Mouse (Mus musculus): ENCODE results near the gene Arsg. TPM values are rescaled to one million over a fixed set of nuclear protein-coding genes. Genes with fewer than 3 reads are reported as not detected.

The Arsg gene
- polyA plus RNA-seq, 1 experiment from 2014 or later: 5.4 TPM

- Histone ChIP-seq H3K27ac (no peak overlapping the region), H3K27me3 (no peaks in the 10 kb centered on the region), H3K9me3 (replicated peaks) (no peaks in the 10 kb centered on the region), H3K9ac (no peak overlapping the region), H3K36me3 (no peaks in the 10 kb centered on the region), H3K4me3 (replicated peaks) (no peak overlapping the region), H3K4me2 (no peak overlapping the region), H3K4me1 (peaks cover 16% of the 10 kb centered on the region)
- 88% methylated on average over 8 of the region's 8 CpGs for WGBS
- ATAC-seq (replicated peaks; ENCODE audit: low FRiP score): no peak
These were observed 29.5 kb upstream of the Arsg start for GRCm38 (mm10) chr11:109443468-109444263.

- no peak overlapping the region for H3K4me3 ChIP-seq (replicated peaks)
- no peaks in the 10 kb centered on the region for H3K36me3 ChIP-seq
- no peaks in the 10 kb centered on the region for H3K27me3 ChIP-seq
- H3K9me3 ChIP-seq (replicated peaks): no peaks in the 10 kb centered on the region
- 67% methylated on average over 7 of the region's 7 CpGs for WGBS
- ATAC-seq (replicated peaks; ENCODE audit: low FRiP score): no peak
- no peak overlapping the region for H3K4me2 ChIP-seq
- H3K9ac ChIP-seq: no peak overlapping the region
- H3K4me1 ChIP-seq: peaks cover 12% of the 10 kb centered on the region
- no peak overlapping the region for H3K27ac ChIP-seq
These were observed 28.6 kb upstream of the Arsg start for GRCm38 (mm10) chr11:109444600-109444999.

DNA sequence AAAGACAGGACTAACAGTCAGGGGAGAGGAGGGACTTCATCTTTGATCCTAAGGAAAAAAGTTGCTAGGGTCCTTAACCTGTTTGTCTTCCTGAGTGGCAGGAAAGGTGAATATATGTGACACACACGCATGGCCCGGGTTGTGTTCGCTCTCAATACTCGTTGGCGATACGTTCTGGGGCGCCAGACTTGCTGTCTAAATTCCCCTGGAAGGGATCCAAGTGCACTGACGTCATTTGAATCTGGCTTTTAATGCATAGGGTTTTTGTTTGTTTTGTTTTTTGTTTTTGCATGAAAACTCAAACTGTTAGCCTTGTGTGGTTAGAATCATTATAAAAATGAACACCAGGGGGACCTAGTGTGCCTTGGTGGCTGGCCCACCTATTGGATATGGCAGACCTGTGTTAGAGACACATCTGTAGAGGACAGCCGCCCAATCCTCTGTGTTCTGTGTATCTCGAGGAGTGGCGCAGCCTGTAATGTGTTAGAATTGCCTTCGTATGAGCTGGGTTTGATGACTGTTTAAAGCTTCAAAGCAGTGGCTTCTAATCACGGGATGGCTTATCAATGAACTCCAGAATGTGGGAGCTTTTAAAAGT, 27.6 kb upstream of the Arsg start:
- Histone ChIP-seq H3K4me3 (replicated peaks) (no peak overlapping the region), H3K9ac (no peak overlapping the region), H3K4me1 (peaks cover 4% of the 10 kb centered on the region), H3K27ac (no peak overlapping the region), H3K9me3 (replicated peaks) (no peaks in the 10 kb centered on the region), H3K27me3 (no peaks in the 10 kb centered on the region), H3K4me2 (no peak overlapping the region), H3K36me3 (no peaks in the 10 kb centered on the region)
- ATAC-seq (replicated peaks; ENCODE audit: low FRiP score): peak; percentile 67
- WGBS: 55% methylated on average over 13 of the region's 13 CpGs

GRCm38 (mm10) chr11:109451169-109451568, 22.0 kb upstream of the Arsg start:
- H3K9me3 ChIP-seq (replicated peaks): no peaks in the 10 kb centered on the region

GRCm38 (mm10) chr11:109456261-109456660, 16.9 kb upstream of the Arsg start:
- Histone ChIP-seq H3K9me3 (replicated peaks) (no peaks in the 10 kb centered on the region), H3K4me2 (no peak overlapping the region), H3K4me3 (replicated peaks) (no peak overlapping the region), H3K27ac (no peak overlapping the region), H3K36me3 (peaks cover 44% of the 10 kb centered on the region), H3K4me1 (no peaks in the 10 kb centered on the region), H3K27me3 (no peaks in the 10 kb centered on the region), H3K9ac (no peak overlapping the region)
- no peak for ATAC-seq (replicated peaks; ENCODE audit: low FRiP score)
- WGBS: 84% methylated on average over 5 of the region's 5 CpGs

More at GRCm38 (mm10) chr11:109451169-109451568, 22.0 kb upstream of the Arsg start:
- no peak for ATAC-seq (replicated peaks; ENCODE audit: low FRiP score)
- Histone ChIP-seq H3K4me3 (replicated peaks) (no peak overlapping the region), H3K27me3 (no peaks in the 10 kb centered on the region), H3K36me3 (peaks cover 25% of the 10 kb centered on the region), H3K9ac (no peak overlapping the region), H3K4me1 (no peaks in the 10 kb centered on the region), H3K27ac (no peak overlapping the region), H3K4me2 (no peak overlapping the region)
- WGBS: 86% methylated on average over 11 of the region's 11 CpGs

- H3K9ac ChIP-seq: no peak overlapping the region
- H3K36me3 ChIP-seq: peaks cover 52% of the 10 kb centered on the region
- H3K4me2 ChIP-seq: no peak overlapping the region
- H3K9me3 ChIP-seq (replicated peaks): no peaks in the 10 kb centered on the region
- H3K27ac ChIP-seq: no peak overlapping the region
- no peak for ATAC-seq (replicated peaks; ENCODE audit: low FRiP score)
- WGBS: 92% methylated on average over 11 of the region's 11 CpGs
- H3K4me1 ChIP-seq: no peaks in the 10 kb centered on the region
- no peaks in the 10 kb centered on the region for H3K27me3 ChIP-seq
- H3K4me3 ChIP-seq (replicated peaks): no peak overlapping the region
These were observed 15.0 kb upstream of the Arsg start for GRCm38 (mm10) chr11:109458165-109458564.

GRCm38 (mm10) chr11:109460586-109460985, 12.6 kb upstream of the Arsg start:
- H3K36me3 ChIP-seq: peaks cover 33% of the 10 kb centered on the region
- no peak for ATAC-seq (replicated peaks; ENCODE audit: low FRiP score)
- H3K4me1 ChIP-seq: no peaks in the 10 kb centered on the region
- H3K27me3 ChIP-seq: no peaks in the 10 kb centered on the region
- 70% methylated on average over 5 of the region's 5 CpGs for WGBS
- no peak overlapping the region for H3K4me3 ChIP-seq (replicated peaks)
- no peak overlapping the region for H3K27ac ChIP-seq
- H3K9ac ChIP-seq: no peak overlapping the region
- no peak overlapping the region for H3K4me2 ChIP-seq
- H3K9me3 ChIP-seq (replicated peaks): no peaks in the 10 kb centered on the region

DNA sequence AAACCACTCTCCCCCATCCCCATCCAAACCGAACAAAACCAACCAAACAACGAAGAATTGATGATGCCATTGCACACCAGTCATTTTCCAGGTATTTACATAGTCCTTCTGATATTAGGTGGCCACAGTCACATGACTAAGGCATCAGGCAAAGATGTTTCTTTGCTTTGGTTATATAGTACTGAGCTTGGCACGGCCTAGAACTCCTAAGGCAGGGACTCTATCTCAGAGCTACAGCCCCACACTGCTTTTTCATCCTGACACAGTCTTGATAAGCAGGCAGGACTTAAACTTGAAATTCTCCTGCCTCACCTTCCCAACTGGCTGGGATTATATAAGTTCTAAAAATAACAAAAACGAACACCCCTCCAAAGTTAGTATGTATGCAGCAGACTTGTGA, 8.1 kb upstream of the Arsg start:
- no peaks in the 10 kb centered on the region for H3K9me3 ChIP-seq (replicated peaks)
- peaks cover 14% of the 10 kb centered on the region for H3K36me3 ChIP-seq
- no peak overlapping the region for H3K4me3 ChIP-seq (replicated peaks)
- no peak overlapping the region for H3K9ac ChIP-seq
- H3K27ac ChIP-seq: no peak overlapping the region
- no peak overlapping the region for H3K4me2 ChIP-seq
- ATAC-seq (replicated peaks; ENCODE audit: low FRiP score): no peak
- WGBS: 90% methylated on average over 4 of the region's 4 CpGs
- H3K4me1 ChIP-seq: no peaks in the 10 kb centered on the region; the same call in 1 of the 2 replicates
- no peaks in the 10 kb centered on the region for H3K27me3 ChIP-seq

DNA sequence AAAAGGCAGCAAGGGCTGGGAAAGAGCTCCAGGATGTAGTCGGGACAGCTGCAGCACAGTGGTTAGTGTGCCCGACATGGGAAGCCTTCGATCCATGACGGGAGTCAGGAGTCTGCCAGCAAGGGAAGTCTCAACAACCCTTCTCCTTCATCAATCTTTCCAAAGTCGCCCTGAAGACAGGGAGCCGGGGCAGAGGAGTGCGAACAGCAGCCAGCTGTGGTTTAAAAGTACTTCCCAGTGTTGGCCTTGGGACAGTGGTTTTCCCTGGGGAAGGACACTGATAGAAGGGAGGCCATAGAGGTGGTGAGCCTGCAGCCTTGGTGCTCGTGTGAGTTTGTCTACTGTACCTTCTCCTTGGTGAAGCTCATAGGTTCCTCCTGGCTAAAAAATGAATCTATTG, 6.2 kb upstream of the Arsg start:
- H3K27ac ChIP-seq: no peak overlapping the region
- no peak for ATAC-seq (replicated peaks; ENCODE audit: low FRiP score)
- 39% methylated on average over 8 of the region's 8 CpGs for WGBS

GRCm38 (mm10) chr11:109468133-109468532, 5.0 kb upstream of the Arsg start:
- H3K9ac ChIP-seq: no peak overlapping the region
- H3K27ac ChIP-seq: no peak overlapping the region
- peaks cover 24% of the 10 kb centered on the region for H3K4me1 ChIP-seq
- 84% methylated on average over 5 of the region's 5 CpGs for WGBS
- no peaks in the 10 kb centered on the region for H3K9me3 ChIP-seq (replicated peaks)
- no peaks in the 10 kb centered on the region for H3K27me3 ChIP-seq
- no peak overlapping the region for H3K4me2 ChIP-seq
- no peak for ATAC-seq (replicated peaks; ENCODE audit: low FRiP score)
- H3K4me3 ChIP-seq (replicated peaks): no peak overlapping the region
- no peaks in the 10 kb centered on the region for H3K36me3 ChIP-seq

More for the DNA sequence above, 6.2 kb upstream of the Arsg start:
- Histone ChIP-seq H3K4me2 (no peak overlapping the region), H3K27me3 (no peaks in the 10 kb centered on the region), H3K4me3 (replicated peaks) (no peak overlapping the region), H3K9me3 (replicated peaks) (no peaks in the 10 kb centered on the region), H3K4me1 (peaks cover 18% of the 10 kb centered on the region), H3K9ac (no peak overlapping the region), H3K36me3 (peaks cover 8% of the 10 kb centered on the region)

GRCm38 (mm10) chr11:109470170-109470569, 3.0 kb upstream of the Arsg start:
- Histone ChIP-seq H3K27me3 (no peaks in the 10 kb centered on the region), H3K27ac (no peak overlapping the region), H3K4me3 (replicated peaks) (no peak overlapping the region), H3K4me2 (no peak overlapping the region), H3K36me3 (no peaks in the 10 kb centered on the region), H3K4me1 (peaks cover 31% of the 10 kb centered on the region), H3K9ac (no peak overlapping the region), H3K9me3 (replicated peaks) (no peaks in the 10 kb centered on the region)
- ATAC-seq (replicated peaks; ENCODE audit: low FRiP score): no peak
- WGBS: 49% methylated on average over 9 of the region's 9 CpGs

DNA sequence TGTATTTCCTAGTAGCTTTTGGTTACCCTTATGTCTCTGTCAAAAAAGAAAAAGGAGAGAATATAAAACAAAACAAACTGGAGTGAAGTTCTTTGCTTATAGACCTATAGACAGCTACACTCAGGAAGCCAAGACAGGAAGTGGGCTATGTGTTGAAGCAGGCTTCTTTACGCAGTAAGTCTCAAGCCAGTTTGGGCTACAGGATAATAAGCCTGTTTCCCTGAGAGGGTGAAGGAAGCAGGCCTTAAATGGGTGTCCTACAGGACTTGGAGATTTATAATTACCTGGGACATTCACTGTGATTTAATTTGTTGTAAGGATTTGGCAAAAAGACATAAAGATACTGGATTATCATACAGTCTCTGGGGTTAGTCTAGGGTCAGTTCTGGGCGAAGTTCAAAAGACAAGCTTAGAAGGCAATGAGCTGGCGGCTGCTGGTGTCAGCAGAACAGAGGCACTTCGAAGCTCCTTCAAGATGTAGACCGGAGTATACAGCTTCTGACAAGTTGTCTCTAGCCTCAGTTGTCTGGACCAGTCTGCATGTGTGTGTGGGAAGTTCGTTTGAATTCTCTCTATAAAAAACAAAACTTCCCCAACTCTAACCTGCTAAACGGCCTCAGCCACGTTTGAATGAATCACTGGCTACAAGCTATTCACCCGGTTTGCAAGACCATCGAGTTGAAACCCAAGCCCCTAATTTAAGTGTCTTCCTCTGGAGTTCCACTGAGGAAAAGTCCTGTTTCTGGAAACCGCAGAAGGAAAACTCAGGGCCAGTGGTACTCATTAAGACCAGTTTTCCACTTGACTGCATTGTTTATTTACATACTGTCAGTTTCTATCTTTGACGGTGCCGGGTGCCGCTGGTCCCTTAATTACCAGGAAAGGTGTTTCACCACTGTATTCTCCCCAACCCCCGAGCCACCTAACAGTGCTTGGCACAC, 2.0 kb upstream of the Arsg start:
- WGBS: 22% methylated on average over 15 of the region's 15 CpGs
- no peaks in the 10 kb centered on the region for H3K27me3 ChIP-seq

More for the DNA sequence above, 2.0 kb upstream of the Arsg start:
- no peaks in the 10 kb centered on the region for H3K36me3 ChIP-seq
- no peak overlapping the region for H3K27ac ChIP-seq
- H3K9me3 ChIP-seq (replicated peaks): no peaks in the 10 kb centered on the region
- ATAC-seq (replicated peaks; ENCODE audit: low FRiP score): no peak
- H3K4me2 ChIP-seq: peak overlapping the region; percentile 96
- peaks cover 31% of the 10 kb centered on the region for H3K4me1 ChIP-seq
- peak overlapping the region; percentile 94 for H3K9ac ChIP-seq
- H3K4me3 ChIP-seq (replicated peaks): peak overlapping the region; percentile 73
